Mouse (Mus musculus): ENCODE results near the gene Sema3b. TPM values are rescaled to one million over a fixed set of nuclear protein-coding genes. Genes with fewer than 3 reads are reported as not detected.

Sema3b gene
- polyA plus RNA-seq, 1 experiment from 2014 or later = 37.1 TPM

- Histone ChIP-seq H3K27ac (ENCODE audit: low read depth, low read length) (peak within 1 kb of the TSS; percentile 73), H3K36me3 (ENCODE audit: control insufficient read depth, insufficient read depth) (no peaks in the 10 kb centered on the region; the same call in 1 of the 2 replicates), H3K9ac (ENCODE audit: low read depth, low read length) (peak within 1 kb of the TSS; percentile 50), H3K27me3 (replicated peaks; ENCODE audit: control insufficient read depth, insufficient read depth, low read length) (no peaks in the 10 kb centered on the region), H3K9me3 (ENCODE audit: control insufficient read depth) (no peaks in the 10 kb centered on the region), H3K4me1 (replicated peaks; ENCODE audit: control insufficient read depth, insufficient read depth, low read length) (peaks cover 17% of the 10 kb centered on the region; the same call in 1 of the 2 replicates), H3K4me2 (replicated peaks; ENCODE audit: low read depth) (peak within 1 kb of the TSS; percentile 86), H3K4me3 (ENCODE audit: low read depth, low read length) (peak within 1 kb of the TSS; percentile 41)
- WGBS = 2% methylated on average over 62 of the region's 63 CpGs
- 0 out of 2 replicates have a peak, but pooled peaks have one; percentile 13 for ATAC-seq
- TF ChIP-seq CTCF (IDR thresholded peaks at IDR 0.05; ENCODE audit: low read depth) = peak; percentile 2; the same call in 1 of the 2 replicates
These were observed 57.7 kb downstream of the Sema3b start, which contains the start of gene Rassf1 for GRCm38 (mm10) chr9:107551117-107551889. Rassf1 (plus strand) TSS chr9:107551555.

- Histone ChIP-seq H3K36me3 (ENCODE audit: control insufficient read depth, insufficient read depth) (no peaks in the 10 kb centered on the region; the same call in 1 of the 2 replicates), H3K4me2 (replicated peaks; ENCODE audit: low read depth) (peak overlapping the region; percentile 86), H3K9me3 (ENCODE audit: control insufficient read depth) (no peaks in the 10 kb centered on the region), H3K4me1 (replicated peaks; ENCODE audit: control insufficient read depth, insufficient read depth, low read length) (peaks cover 17% of the 10 kb centered on the region; the same call in 1 of the 2 replicates), H3K27me3 (replicated peaks; ENCODE audit: control insufficient read depth, insufficient read depth, low read length) (no peaks in the 10 kb centered on the region), H3K27ac (ENCODE audit: low read depth, low read length) (peak overlapping the region; percentile 73), H3K4me3 (ENCODE audit: low read depth, low read length) (peak overlapping the region; percentile 41), H3K9ac (ENCODE audit: low read depth, low read length) (peak overlapping the region; percentile 50; the same call in 1 of the 2 replicates)
- 31% methylated on average over 23 of the region's 23 CpGs for WGBS
- TF ChIP-seq CTCF (IDR thresholded peaks at IDR 0.05; ENCODE audit: low read depth) = no peak
- no peak for ATAC-seq
These were observed 58.4 kb downstream of the Sema3b start for GRCm38 (mm10) chr9:107550491-107551116.

GRCm38 (mm10) chr9:107549297-107550074 lies 59.5 kb downstream of the Sema3b start:
- WGBS = 84% methylated on average over 20 of the region's 20 CpGs

GRCm38 (mm10) chr9:107548820-107549219 lies 60.2 kb downstream of the Sema3b start:
- 89% methylated on average over 10 of the region's 10 CpGs for WGBS
- no peaks in the 10 kb centered on the region for H3K9me3 ChIP-seq (ENCODE audit: control insufficient read depth)
- no peak for TF ChIP-seq CTCF (IDR thresholded peaks at IDR 0.05; ENCODE audit: low read depth)
- H3K4me2 ChIP-seq (replicated peaks; ENCODE audit: low read depth) = no peak overlapping the region
- peaks cover 12% of the 10 kb centered on the region; the same call in 1 of the 2 replicates for H3K36me3 ChIP-seq (ENCODE audit: control insufficient read depth, insufficient read depth)
- H3K4me1 ChIP-seq (replicated peaks; ENCODE audit: control insufficient read depth, insufficient read depth, low read length) = peaks cover 16% of the 10 kb centered on the region; the same call in 1 of the 2 replicates
- H3K4me3 ChIP-seq (ENCODE audit: low read depth, low read length) = no peak overlapping the region
- no peak overlapping the region for H3K27ac ChIP-seq (ENCODE audit: low read depth, low read length)
- ATAC-seq = no peak
- H3K27me3 ChIP-seq (replicated peaks; ENCODE audit: control insufficient read depth, insufficient read depth, low read length) = no peaks in the 10 kb centered on the region
- H3K9ac ChIP-seq (ENCODE audit: low read depth, low read length) = no peak overlapping the region

More at GRCm38 (mm10) chr9:107549297-107550074, 59.5 kb downstream of the Sema3b start:
- Histone ChIP-seq H3K4me3 (ENCODE audit: low read depth, low read length) (no peak overlapping the region), H3K9me3 (ENCODE audit: control insufficient read depth) (no peaks in the 10 kb centered on the region), H3K4me1 (replicated peaks; ENCODE audit: control insufficient read depth, insufficient read depth, low read length) (peaks cover 17% of the 10 kb centered on the region; the same call in 1 of the 2 replicates), H3K27ac (ENCODE audit: low read depth, low read length) (no peak overlapping the region), H3K27me3 (replicated peaks; ENCODE audit: control insufficient read depth, insufficient read depth, low read length) (no peaks in the 10 kb centered on the region), H3K36me3 (ENCODE audit: control insufficient read depth, insufficient read depth) (peaks cover 5% of the 10 kb centered on the region; the same call in 1 of the 2 replicates), H3K4me2 (replicated peaks; ENCODE audit: low read depth) (no peak overlapping the region), H3K9ac (ENCODE audit: low read depth, low read length) (no peak overlapping the region)
- ATAC-seq = no peak
- TF ChIP-seq CTCF (IDR thresholded peaks at IDR 0.05; ENCODE audit: low read depth) = no peak

GRCm38 (mm10) chr9:107547957-107548356 lies 61.1 kb downstream of the Sema3b start:
- ATAC-seq = no peak
- Histone ChIP-seq H3K4me3 (ENCODE audit: low read depth, low read length) (no peak overlapping the region), H3K4me2 (replicated peaks; ENCODE audit: low read depth) (no peak overlapping the region), H3K9ac (ENCODE audit: low read depth, low read length) (no peak overlapping the region), H3K27me3 (replicated peaks; ENCODE audit: control insufficient read depth, insufficient read depth, low read length) (no peaks in the 10 kb centered on the region), H3K9me3 (ENCODE audit: control insufficient read depth) (no peaks in the 10 kb centered on the region), H3K36me3 (ENCODE audit: control insufficient read depth, insufficient read depth) (peaks cover 12% of the 10 kb centered on the region; the same call in 1 of the 2 replicates), H3K27ac (ENCODE audit: low read depth, low read length) (no peak overlapping the region), H3K4me1 (replicated peaks; ENCODE audit: control insufficient read depth, insufficient read depth, low read length) (peaks cover 10% of the 10 kb centered on the region; the same call in 1 of the 2 replicates)
- TF ChIP-seq CTCF (IDR thresholded peaks at IDR 0.05; ENCODE audit: low read depth) = no peak
- 78% methylated on average over 5 of the region's 5 CpGs for WGBS

Other genes starting within 250 kb of the Sema3b start
- 0.14 and 0.22 TPM in 2 replicates for gene Cacna2d2, start 209.6 kb downstream of the Sema3b start, polyA plus RNA-seq (2015; fragmentation: Nextera tagmentation; extraction: Ambion mirVana)
- gene Tmem115, start 75.3 kb downstream of the Sema3b start, polyA plus RNA-seq (2015; fragmentation: Nextera tagmentation; extraction: Ambion mirVana) = 36.3 and 38.0 TPM in 2 replicates
- gene Cyb561d2, start 67.0 kb downstream of the Sema3b start, polyA plus RNA-seq (2015; fragmentation: Nextera tagmentation; extraction: Ambion mirVana) = 36.3 and 38.9 TPM in 2 replicates
- 20.0 and 20.7 TPM in 2 replicates for gene Nprl2, start 67.0 kb downstream of the Sema3b start, polyA plus RNA-seq (2015; fragmentation: Nextera tagmentation; extraction: Ambion mirVana)
- 4.0 and 5.0 TPM in 2 replicates for gene Zmynd10, start 61.9 kb downstream of the Sema3b start, polyA plus RNA-seq (2015; fragmentation: Nextera tagmentation; extraction: Ambion mirVana)
- gene Rassf1, start 57.7 kb downstream of the Sema3b start, polyA plus RNA-seq (2015; fragmentation: Nextera tagmentation; extraction: Ambion mirVana) = 44.3 and 48.0 TPM in 2 replicates
- gene Tusc2, start 46.0 kb downstream of the Sema3b start, polyA plus RNA-seq (2015; fragmentation: Nextera tagmentation; extraction: Ambion mirVana) = 38.7 and 41.6 TPM in 2 replicates
- gene Hyal2, start 41.3 kb downstream of the Sema3b start, polyA plus RNA-seq (2015; fragmentation: Nextera tagmentation; extraction: Ambion mirVana) = 47.5 and 52.8 TPM in 2 replicates
- 2.4 and 2.8 TPM in 2 replicates for gene Hyal1, start 32.3 kb downstream of the Sema3b start, polyA plus RNA-seq (2015; fragmentation: Nextera tagmentation; extraction: Ambion mirVana)
- gene Naa80, start 30.3 kb downstream of the Sema3b start, polyA plus RNA-seq (2015; fragmentation: Nextera tagmentation; extraction: Ambion mirVana) = 20.4 and 21.4 TPM in 2 replicates
- 0.31 and 0.50 TPM in 2 replicates for gene Hyal3, start 28.4 kb downstream of the Sema3b start, polyA plus RNA-seq (2015; fragmentation: Nextera tagmentation; extraction: Ambion mirVana)
- gene Ifrd2, start 21.6 kb downstream of the Sema3b start, polyA plus RNA-seq (2015; fragmentation: Nextera tagmentation; extraction: Ambion mirVana) = 36.9 and 38.9 TPM in 2 replicates
- gene Gnai2, start 26.1 kb upstream of the Sema3b start, polyA plus RNA-seq (2015; fragmentation: Nextera tagmentation; extraction: Ambion mirVana) = 245 and 265 TPM in 2 replicates
- 15.5 and 15.6 TPM in 2 replicates for gene Slc38a3, start 60.3 kb upstream of the Sema3b start, polyA plus RNA-seq (2015; fragmentation: Nextera tagmentation; extraction: Ambion mirVana)
- gene Gnat1, start 70.5 kb upstream of the Sema3b start, polyA plus RNA-seq (2015; fragmentation: Nextera tagmentation; extraction: Ambion mirVana) = 1.6 and 1.9 TPM in 2 replicates
- gene Sema3f, start 101.2 kb upstream of the Sema3b start, polyA plus RNA-seq (2015; fragmentation: Nextera tagmentation; extraction: Ambion mirVana) = 3.9 and 4.4 TPM in 2 replicates
- 48.9 and 51.4 TPM in 2 replicates for gene Rbm5, start 161.8 kb upstream of the Sema3b start, polyA plus RNA-seq (2015; fragmentation: Nextera tagmentation; extraction: Ambion mirVana)

All from intestine, postnatal 0 days (tissue).